Mouse (Mus musculus) left cerebral cortex, adult 8-10 months (tissue): ENCODE data around the gene Kat7. TPM values are rescaled to one million over a fixed set of nuclear protein-coding genes. Genes with fewer than 3 reads are reported as not detected.

Source experiments
- DNase-seq, 2 experiments: peaks; one replicate each; pipeline ENCODE4 v3.0.0; 2022; ENCODE audit warnings: low spot score in 2 of 2
- total RNA-seq, 4 experiments: library from RNA; stranded (reverse); gene quantifications; 2 replicates each; pipeline ENCODE4 v1.2.4; 2022

Kat7 gene
- total RNA-seq, 4 experiments from 2014 or later: 72.6 to 100 (median 82.6) TPM

GRCm38 (mm10) chr11:95334448-95335060 lies 24.5 kb upstream of the Kat7 start:
- DNase-seq: no peak

- no peak for DNase-seq
Measured at GRCm38 (mm10) chr11:95333805-95334204, 23.8 kb upstream of the Kat7 start.

GRCm38 (mm10) chr11:95333209-95333608 lies 23.2 kb upstream of the Kat7 start:
- DNase-seq: no peak

- DNase-seq: no peak
Measured at GRCm38 (mm10) chr11:95330662-95331061, 20.6 kb upstream of the Kat7 start.

GRCm38 (mm10) chr11:95328629-95329028 lies 18.6 kb upstream of the Kat7 start:
- DNase-seq: no peak

GRCm38 (mm10) chr11:95326243-95326642 lies 16.2 kb upstream of the Kat7 start:
- DNase-seq: no peak

- no peak for DNase-seq
Measured at GRCm38 (mm10) chr11:95325832-95326231, 15.8 kb upstream of the Kat7 start.

GRCm38 (mm10) chr11:95324181-95324580 lies 14.1 kb upstream of the Kat7 start:
- no peak for DNase-seq

GRCm38 (mm10) chr11:95320010-95320409 lies 10.0 kb upstream of the Kat7 start:
- DNase-seq: no peak

- no peak for DNase-seq
Measured at GRCm38 (mm10) chr11:95319506-95319905, 9.5 kb upstream of the Kat7 start.

- no peak for DNase-seq
Measured at GRCm38 (mm10) chr11:95318116-95318515, 8.1 kb upstream of the Kat7 start.

GRCm38 (mm10) chr11:95315215-95315955 lies 5.3 kb upstream of the Kat7 start:
- no peak for DNase-seq

- DNase-seq: no peak
Measured at GRCm38 (mm10) chr11:95311425-95311807, 1.4 kb upstream of the Kat7 start.

- DNase-seq: peak; percentile 22 to 32
Measured at GRCm38 (mm10) chr11:95310648-95311424, 790 bp upstream of the Kat7 start.

- peak; percentile 92 to 99 for DNase-seq
Measured at GRCm38 (mm10) chr11:95309510-95310006, 488 bp downstream of the Kat7 start.

GRCm38 (mm10) chr11:95307526-95307925 lies 2.5 kb downstream of the Kat7 start:
- no peak for DNase-seq

GRCm38 (mm10) chr11:95305600-95305999 lies 4.4 kb downstream of the Kat7 start:
- no peak for DNase-seq

GRCm38 (mm10) chr11:95301772-95302171 lies 8.3 kb downstream of the Kat7 start:
- DNase-seq: no peak

GRCm38 (mm10) chr11:95299886-95300285 lies 10.2 kb downstream of the Kat7 start:
- DNase-seq: no peak

GRCm38 (mm10) chr11:95298146-95298545 lies 11.9 kb downstream of the Kat7 start:
- no peak for DNase-seq

GRCm38 (mm10) chr11:95295736-95296135 lies 14.3 kb downstream of the Kat7 start:
- DNase-seq: no peak

GRCm38 (mm10) chr11:95293017-95293624 lies 16.9 kb downstream of the Kat7 start:
- no peak for DNase-seq
